Mouse (Mus musculus) kidney, adult 2 months (tissue): ENCODE results near the gene Osbpl9.

Source experiments
- CTCF ChIP-seq: fragments of 200-500 bp; conservative IDR thresholded peaks from 2 replicates; pipeline ENCODE4 v1.5.1; 2011; ENCODE audit warnings: low read depth, mild to moderate bottlenecking, control low read depth, low read length, moderate library complexity, mixed read lengths; ENCODE audit not compliant: insufficient read depth, insufficient read length
- POLR2A ChIP-seq: fragments of 200-500 bp; IDR thresholded peaks from one replicate; pipeline ENCODE4 v1.6.1; 2011; ENCODE audit warnings: low read depth, low read length, control low read depth

DNA sequence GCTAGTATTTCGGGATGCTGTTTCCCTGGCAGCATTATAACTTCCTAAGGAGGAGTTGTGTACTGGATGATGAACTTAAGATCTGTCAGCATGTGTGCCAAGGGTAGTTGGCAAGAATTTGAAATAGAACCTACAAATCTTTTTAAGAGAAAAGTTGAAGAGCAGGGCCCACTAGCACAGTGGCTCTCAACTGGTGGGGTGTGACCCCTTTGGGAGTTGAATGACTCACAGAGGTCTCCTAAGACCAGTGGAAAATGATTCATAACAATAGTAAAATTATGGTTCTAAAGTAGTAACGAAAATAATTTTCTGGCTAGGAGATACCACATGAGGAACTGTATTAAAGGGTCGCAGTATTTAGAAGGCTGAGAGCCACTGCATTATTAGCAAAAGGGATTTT lies 67.1 kb downstream of the Osbpl9 start:
- TF ChIP-seq CTCF = no peak
- TF ChIP-seq POLR2A = no peak
